Mouse (Mus musculus) left cerebral cortex, adult 8-10 months (tissue): Measurements from ENCODE around the gene Pdlim4. TPM values are rescaled to one million over a fixed set of nuclear protein-coding genes. Genes with fewer than 3 reads are reported as not detected.
"Not testable (repeated sequence)": the region's sequence is repeated elsewhere in the genome, so short reads cannot be mapped to it uniquely, and the experiment has no call there.

Experiments
- DNase-seq, 2 experiments: peaks; one replicate each; pipeline ENCODE4 v3.0.0; 2022; ENCODE audit warnings: low spot score in 2 of 2
- total RNA-seq, 4 experiments: library from RNA; stranded (reverse); gene quantifications; 2 replicates each; pipeline ENCODE4 v1.2.4; 2022

Pdlim4 gene
- total RNA-seq, 4 experiments from 2014 or later: 13.9 to 20.5 (median 15.7) TPM

GRCm38 (mm10) chr11:54062753-54063471, 5.9 kb downstream of the Pdlim4 start:
- no peak for DNase-seq

- DNase-seq: no peak
These were observed 6.6 kb downstream of the Pdlim4 start for GRCm38 (mm10) chr11:54062086-54062752.

- DNase-seq: no peak
These were observed 8.5 kb downstream of the Pdlim4 start for GRCm38 (mm10) chr11:54060316-54060715.

- DNase-seq: no peak
These were observed 9.3 kb downstream of the Pdlim4 start for GRCm38 (mm10) chr11:54059526-54059925.

GRCm38 (mm10) chr11:54058643-54059042, 10.2 kb downstream of the Pdlim4 start:
- DNase-seq: no peak

GRCm38 (mm10) chr11:54058056-54058617, 10.7 kb downstream of the Pdlim4 start:
- peak in 1 of 2 experiments; percentile 37 for DNase-seq

GRCm38 (mm10) chr11:54057428-54057827, 11.4 kb downstream of the Pdlim4 start:
- no peak for DNase-seq

GRCm38 (mm10) chr11:54056132-54056531, 12.7 kb downstream of the Pdlim4 start:
- peak in 1 of 2 experiments; percentile 42 for DNase-seq

- no peak for DNase-seq
These were observed 14.6 kb downstream of the Pdlim4 start for GRCm38 (mm10) chr11:54054257-54054656.

GRCm38 (mm10) chr11:54053090-54053489, 15.7 kb downstream of the Pdlim4 start:
- DNase-seq: no peak

GRCm38 (mm10) chr11:54052128-54052527, 16.7 kb downstream of the Pdlim4 start:
- no peak for DNase-seq

GRCm38 (mm10) chr11:54051161-54051560, 17.7 kb downstream of the Pdlim4 start:
- no peak for DNase-seq

GRCm38 (mm10) chr11:54050205-54050604, 18.6 kb downstream of the Pdlim4 start:
- peak in 1 of 2 experiments; percentile 46 for DNase-seq

- DNase-seq: no peak
These were observed 28.1 kb downstream of the Pdlim4 start for GRCm38 (mm10) chr11:54040676-54041075.

GRCm38 (mm10) chr11:54032872-54033271, 35.9 kb downstream of the Pdlim4 start:
- not testable (repeated sequence) for DNase-seq

- no peak for DNase-seq
These were observed 39.8 kb downstream of the Pdlim4 start for GRCm38 (mm10) chr11:54028997-54029396.

GRCm38 (mm10) chr11:54028044-54028951, 40.5 kb downstream of the Pdlim4 start, which contains the start of gene Slc22a4:
Slc22a4 (minus strand) TSS chr11:54028090.
- DNase-seq: peak; percentile 51 to 62

GRCm38 (mm10) chr11:54027131-54028043, 41.4 kb downstream of the Pdlim4 start:
- no peak for DNase-seq

GRCm38 (mm10) chr11:54026491-54027041, 42.2 kb downstream of the Pdlim4 start:
- DNase-seq: no peak
